Mouse (Mus musculus) stomach, embryonic 15.5 days (tissue): ENCODE measurements at regions not wholly inside any gene's neighbourhood (a gene's known extent, or its start where the extent isn't known, plus 50 kb on each side); places are given as distances from the start of the nearest gene placed in this dataset.

Source experiments
- ATAC-seq: fragments of 200-750 bp; cut with Nextera tagmentation; 2 replicates; pipeline ENCODE4 v1.8.0; 2017; ENCODE audit warnings: low read depth, moderate number of reproducible peaks, moderate TSS enrichment; ENCODE audit not compliant: insufficient read depth, low FRiP score
- H3K27ac ChIP-seq: fragments of 300-500 bp; sonication (generic); 2 replicates; pipeline ENCODE4 v1.5.1; 2015; ENCODE audit warnings: mild to moderate bottlenecking, inconsistent platforms
- H3K27me3 ChIP-seq: fragments of 300-500 bp; sonication (generic); replicated peaks from 2 replicates; pipeline ENCODE4 v1.6.1; 2015; ENCODE audit warnings: inconsistent platforms
- H3K36me3 ChIP-seq: fragments of 300-500 bp; sonication (generic); 2 replicates; pipeline ENCODE4 v1.6.1; 2015; ENCODE audit warnings: inconsistent platforms
- H3K4me1 ChIP-seq: fragments of 300-500 bp; sonication (generic); 2 replicates; pipeline ENCODE4 v1.6.1; 2015; ENCODE audit warnings: inconsistent platforms
- H3K4me2 ChIP-seq: fragments of 300-500 bp; sonication (generic); 2 replicates; pipeline ENCODE4 v1.6.1; 2015; ENCODE audit warnings: mild to moderate bottlenecking, inconsistent platforms
- H3K4me3 ChIP-seq: fragments of 300-500 bp; sonication (generic); replicated peaks from 2 replicates; pipeline ENCODE4 v1.5.1; 2015; ENCODE audit warnings: inconsistent platforms
- H3K9ac ChIP-seq: fragments of 300-500 bp; sonication (generic); 2 replicates; pipeline ENCODE4 v1.6.1; 2015; ENCODE audit warnings: inconsistent platforms
- H3K9me3 ChIP-seq: fragments of 300-500 bp; sonication (generic); 2 replicates; pipeline ENCODE4 v1.6.1; 2016; ENCODE audit warnings: inconsistent platforms
- WGBS: fragments of 180-500 bp; shearing (Covaris S2); methylation state at CpG from one replicate; pipeline ENCODE4 v1.1.7; 2015; 5-methylcytosine and 5-hydroxymethylcytosine counted together

DNA sequence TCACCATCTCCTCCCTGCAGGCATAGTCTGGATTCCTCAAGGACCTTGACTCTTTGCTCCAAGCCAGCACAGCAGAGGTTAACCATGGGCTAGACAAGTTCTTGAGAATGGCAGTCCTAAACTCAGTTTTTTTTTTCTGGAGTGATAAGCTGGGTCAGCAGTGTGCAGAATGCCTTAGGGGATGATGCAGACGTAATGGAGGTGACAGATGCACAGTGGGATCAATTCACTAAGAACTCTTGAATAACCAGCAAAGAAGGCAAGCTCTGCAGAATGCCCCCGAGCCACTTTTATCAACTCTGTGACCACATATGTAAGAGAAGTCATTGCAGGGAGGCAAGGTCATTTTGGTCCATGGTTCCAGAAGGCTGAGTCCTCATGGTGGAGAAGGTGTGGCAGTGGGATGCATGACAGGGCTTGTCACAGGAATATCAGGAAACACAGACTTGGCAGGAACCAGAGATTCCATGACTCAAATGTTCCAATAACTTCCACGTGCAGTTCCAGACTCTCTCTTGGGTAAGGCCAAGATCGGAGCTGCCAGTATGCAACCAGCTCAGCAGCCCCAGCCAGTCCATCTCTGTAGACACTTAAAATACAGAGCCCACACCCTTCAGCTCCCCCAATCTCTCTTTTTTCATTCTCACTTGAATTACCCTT, 494.3 kb downstream of the Cdh26 start:
- no peaks in the 10 kb centered on the region for H3K36me3 ChIP-seq
- no peak overlapping the region for H3K27ac ChIP-seq
- no peak for ATAC-seq
- H3K4me2 ChIP-seq, result no peak overlapping the region
- no peaks in the 10 kb centered on the region for H3K9me3 ChIP-seq
- H3K4me1 ChIP-seq, result peaks cover 2% of the 10 kb centered on the region; the same call in 1 of the 2 replicates
- no peaks in the 10 kb centered on the region for H3K27me3 ChIP-seq
- no peak overlapping the region for H3K9ac ChIP-seq
- H3K4me3 ChIP-seq, result no peak overlapping the region
- 62% methylated on average over 4 of the region's 4 CpGs for WGBS

DNA sequence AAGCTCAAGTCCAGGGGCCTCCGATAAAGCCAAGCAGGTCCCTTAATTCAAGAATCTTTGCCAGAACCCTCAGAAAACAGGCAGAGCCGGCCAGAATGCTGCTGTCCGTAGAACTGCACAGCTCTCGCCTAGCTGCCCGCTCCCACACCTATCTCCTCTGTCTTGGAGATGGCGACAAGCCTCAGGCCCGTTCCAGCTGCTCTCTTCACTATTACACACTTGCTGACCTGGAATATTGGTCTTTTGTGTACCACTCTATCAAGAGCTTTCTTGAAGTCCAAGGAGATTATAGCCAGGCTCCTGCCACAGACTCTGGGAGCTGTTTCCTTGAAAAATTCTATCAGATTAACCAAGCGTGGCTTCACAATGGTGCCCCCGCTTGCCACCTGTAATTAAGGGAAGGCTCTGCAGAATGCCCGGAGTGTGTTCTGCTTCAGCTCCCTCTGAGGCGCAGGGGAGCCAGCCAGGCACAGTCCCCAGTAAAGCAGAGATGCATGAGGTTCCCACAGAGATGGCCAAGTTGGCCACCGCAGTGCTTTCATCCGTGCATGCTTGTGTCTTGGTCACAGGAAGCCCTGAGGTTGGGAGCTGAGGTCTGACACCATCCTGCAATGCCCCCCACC, 496.8 kb downstream of the Cdh26 start:
- Histone ChIP-seq H3K4me3 (no peak overlapping the region), H3K4me2 (no peak overlapping the region), H3K27ac (no peak overlapping the region), H3K36me3 (no peaks in the 10 kb centered on the region), H3K9ac (no peak overlapping the region), H3K27me3 (no peaks in the 10 kb centered on the region), H3K9me3 (no peaks in the 10 kb centered on the region), H3K4me1 (peaks cover 2% of the 10 kb centered on the region; the same call in 1 of the 2 replicates)
- no peak for ATAC-seq
- 77% methylated on average over 13 of the region's 13 CpGs for WGBS

DNA sequence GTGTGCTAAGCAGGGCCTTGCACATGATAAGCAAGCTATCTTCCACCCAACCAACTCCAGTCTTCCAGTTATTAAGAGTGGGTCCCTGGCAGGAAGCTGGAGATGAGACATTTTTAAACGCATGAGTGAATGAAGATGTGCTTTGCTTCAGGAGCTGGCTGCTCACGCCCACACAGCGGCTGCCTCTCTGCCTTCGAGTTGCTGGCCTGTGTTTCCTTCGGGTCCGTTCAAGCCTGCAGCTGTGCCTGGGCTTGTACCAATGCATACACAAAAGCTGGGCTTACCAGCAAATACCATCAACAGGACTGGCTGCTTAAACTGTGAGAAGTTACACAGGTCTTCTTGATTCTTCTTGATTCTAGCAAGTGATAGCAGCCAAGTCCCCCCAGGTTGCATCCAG, 498.7 kb downstream of the Cdh26 start:
- Histone ChIP-seq H3K4me1 (no peaks in the 10 kb centered on the region), H3K9me3 (no peaks in the 10 kb centered on the region), H3K27me3 (no peaks in the 10 kb centered on the region), H3K4me2 (no peak overlapping the region), H3K27ac (no peak overlapping the region), H3K4me3 (no peak overlapping the region), H3K9ac (no peak overlapping the region), H3K36me3 (no peaks in the 10 kb centered on the region)
- WGBS, result 68% methylated on average over 6 of the region's 6 CpGs
- ATAC-seq, result no peak

DNA sequence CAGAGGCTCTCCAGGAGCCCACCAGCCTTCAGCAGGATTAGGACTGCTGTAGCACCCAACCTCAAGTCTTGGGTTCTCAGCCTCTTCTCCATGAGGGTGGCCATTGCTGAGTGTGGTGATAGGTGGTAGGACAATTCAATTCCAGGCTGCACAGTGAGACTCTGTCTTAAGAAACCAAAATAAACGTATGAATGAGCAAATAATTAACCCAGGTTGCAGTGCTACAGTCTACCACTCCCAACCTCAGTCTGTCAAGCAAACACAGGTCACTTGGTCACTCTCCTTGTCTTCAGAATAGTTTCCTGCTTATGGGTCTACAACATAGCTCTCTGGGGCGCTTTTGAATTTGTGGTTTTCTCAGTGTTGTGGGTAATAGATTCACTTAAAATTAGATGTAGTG, 499.8 kb downstream of the Cdh26 start:
- H3K4me2 ChIP-seq, result no peak overlapping the region
- no peak overlapping the region for H3K27ac ChIP-seq
- 59% methylated on average over 2 of the region's 2 CpGs for WGBS
- H3K9ac ChIP-seq, result no peak overlapping the region
- H3K27me3 ChIP-seq, result no peaks in the 10 kb centered on the region
- ATAC-seq, result peak; percentile 43
- no peaks in the 10 kb centered on the region for H3K4me1 ChIP-seq
- no peak overlapping the region for H3K4me3 ChIP-seq
- H3K36me3 ChIP-seq, result no peaks in the 10 kb centered on the region
- no peaks in the 10 kb centered on the region for H3K9me3 ChIP-seq

DNA sequence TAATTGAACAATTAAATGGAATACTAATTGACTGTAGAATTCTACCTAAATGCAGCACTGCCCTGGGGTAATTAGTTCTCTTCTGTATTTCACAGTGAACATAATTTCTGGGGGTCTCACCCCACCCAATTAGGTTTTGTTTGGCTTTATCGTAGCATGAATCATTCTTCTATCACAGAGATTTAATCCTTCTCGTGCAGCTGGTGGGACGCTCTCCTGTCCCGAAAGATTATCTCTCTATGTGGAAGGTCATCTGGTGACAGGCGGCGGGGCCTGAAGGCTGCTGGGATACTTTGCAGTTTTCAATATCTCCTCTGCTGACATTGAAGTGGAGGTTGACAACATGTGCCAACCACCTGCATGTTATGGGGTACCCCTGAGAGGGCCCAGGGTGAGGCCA, 493.8 kb upstream of the Cdh4 start:
- no peak overlapping the region for H3K4me3 ChIP-seq
- ATAC-seq, result no peak

DNA sequence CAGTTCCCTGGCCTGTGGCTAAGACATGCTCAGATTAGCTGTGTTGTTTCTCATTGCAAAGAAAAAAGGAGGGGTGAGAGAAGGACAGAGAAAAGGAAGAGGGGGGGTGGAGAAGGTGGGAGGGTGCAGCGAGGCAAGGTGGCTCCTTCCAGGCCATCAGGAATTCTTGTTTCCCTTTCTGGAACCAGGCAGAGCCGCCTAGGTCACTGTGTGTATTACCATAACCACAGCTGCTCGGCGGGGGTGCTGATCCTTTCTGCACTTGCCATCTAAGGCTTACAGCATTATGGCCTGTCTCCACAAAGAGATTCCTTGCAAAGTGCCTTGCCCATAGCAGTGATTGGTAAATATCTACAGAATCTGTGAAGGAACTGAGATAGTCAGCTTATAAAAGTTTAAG, 493.1 kb upstream of the Cdh4 start:
- WGBS, result 48% methylated on average over 4 of the region's 4 CpGs
- ATAC-seq, result no peak
- Histone ChIP-seq H3K4me3 (no peak overlapping the region), H3K9ac (no peak overlapping the region), H3K27ac (no peak overlapping the region), H3K36me3 (no peaks in the 10 kb centered on the region), H3K27me3 (no peaks in the 10 kb centered on the region), H3K4me1 (no peaks in the 10 kb centered on the region), H3K9me3 (no peaks in the 10 kb centered on the region), H3K4me2 (no peak overlapping the region)

More for the DNA sequence above, 493.8 kb upstream of the Cdh4 start:
- 69% methylated on average over 6 of the region's 6 CpGs for WGBS
- no peaks in the 10 kb centered on the region for H3K4me1 ChIP-seq
- no peak overlapping the region for H3K9ac ChIP-seq
- H3K36me3 ChIP-seq, result no peaks in the 10 kb centered on the region
- H3K4me2 ChIP-seq, result no peak overlapping the region
- no peaks in the 10 kb centered on the region for H3K27me3 ChIP-seq
- H3K27ac ChIP-seq, result no peak overlapping the region
- no peaks in the 10 kb centered on the region for H3K9me3 ChIP-seq

DNA sequence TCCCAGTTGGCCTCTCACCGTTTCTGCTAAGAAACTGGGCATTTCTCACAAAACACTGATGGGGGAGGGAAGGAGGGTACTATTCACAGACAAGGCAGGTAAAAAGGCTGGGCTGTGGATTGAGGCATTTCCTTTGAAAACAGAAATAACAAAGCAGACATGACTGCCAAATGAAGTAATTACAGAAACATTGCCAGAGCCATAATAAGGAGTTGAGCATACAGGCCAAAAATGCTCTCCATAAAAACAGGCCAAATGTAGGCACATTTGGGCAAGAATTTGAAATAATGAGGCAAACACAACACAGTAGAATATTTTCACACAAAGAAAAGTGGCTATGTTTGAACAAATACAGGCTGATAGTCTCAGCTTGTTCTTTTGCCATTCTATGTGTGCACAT, 491.9 kb upstream of the Cdh4 start:
- 10% methylated on average over 1 of the region's 1 CpGs for WGBS
- ATAC-seq, result no peak

DNA sequence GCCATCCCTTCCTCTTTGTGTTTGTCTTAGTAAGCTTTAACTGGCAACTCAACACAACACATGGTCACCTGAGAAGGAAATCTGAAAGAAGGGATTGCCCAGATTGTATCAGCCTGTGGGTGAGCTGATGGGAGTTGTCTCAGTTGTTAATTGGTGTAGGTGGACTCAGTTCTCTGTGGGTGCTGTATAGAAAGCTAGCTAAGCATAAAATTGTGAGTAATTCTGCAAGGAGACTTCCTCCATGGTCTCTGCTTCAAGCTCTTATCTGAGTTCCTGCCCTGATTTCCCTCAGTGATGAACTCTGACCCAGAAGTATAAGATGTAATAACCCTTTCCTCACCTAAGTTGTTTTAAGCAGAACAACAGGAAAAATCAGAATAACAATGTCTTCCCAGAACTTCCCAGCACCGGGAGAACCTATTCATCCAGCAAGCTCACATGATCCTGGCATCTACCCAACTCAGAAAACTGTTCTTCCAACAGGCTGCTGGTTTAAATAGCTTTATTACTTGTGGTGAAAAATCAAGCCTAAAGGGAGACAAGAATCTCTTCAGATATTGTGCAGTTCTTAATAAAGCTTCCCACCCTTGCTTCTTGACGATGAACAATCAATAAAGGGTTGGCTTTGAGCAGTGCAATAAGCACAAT, 487.7 kb upstream of the Cdh4 start:
- 56% methylated on average over 2 of the region's 2 CpGs for WGBS
- Histone ChIP-seq H3K4me1 (no peaks in the 10 kb centered on the region), H3K4me3 (no peak overlapping the region), H3K27ac (no peak overlapping the region), H3K9ac (no peak overlapping the region), H3K9me3 (no peaks in the 10 kb centered on the region), H3K27me3 (no peaks in the 10 kb centered on the region), H3K36me3 (no peaks in the 10 kb centered on the region), H3K4me2 (no peak overlapping the region)
- ATAC-seq, result no peak

More for the DNA sequence above, 491.9 kb upstream of the Cdh4 start:
- no peaks in the 10 kb centered on the region for H3K36me3 ChIP-seq
- no peaks in the 10 kb centered on the region for H3K9me3 ChIP-seq
- no peak overlapping the region for H3K4me2 ChIP-seq
- H3K4me1 ChIP-seq, result no peaks in the 10 kb centered on the region
- H3K27me3 ChIP-seq, result no peaks in the 10 kb centered on the region
- no peak overlapping the region for H3K4me3 ChIP-seq
- no peak overlapping the region for H3K27ac ChIP-seq
- H3K9ac ChIP-seq, result no peak overlapping the region

DNA sequence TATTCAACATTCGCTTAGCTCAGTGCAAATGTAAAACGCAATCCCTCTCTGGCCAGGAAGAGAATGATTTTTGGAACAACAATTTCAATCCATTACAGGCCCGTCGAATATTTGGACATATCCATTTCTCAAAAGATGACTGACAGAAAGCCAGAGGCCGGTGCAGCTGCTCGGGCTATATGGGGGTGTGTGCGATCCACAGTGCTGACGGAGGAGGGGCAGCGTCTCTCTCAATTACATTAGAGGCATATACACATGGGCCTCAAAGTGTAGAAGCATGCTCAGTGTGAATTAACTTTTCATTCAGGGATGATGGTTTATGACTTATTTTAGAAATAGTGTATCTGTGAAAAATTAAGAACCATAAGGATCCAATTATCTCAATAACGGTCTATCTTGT, 483.4 kb upstream of the Cdh4 start:
- Histone ChIP-seq H3K4me3 (no peak overlapping the region), H3K9me3 (no peaks in the 10 kb centered on the region), H3K9ac (no peak overlapping the region), H3K4me1 (no peaks in the 10 kb centered on the region), H3K27me3 (no peaks in the 10 kb centered on the region), H3K36me3 (no peaks in the 10 kb centered on the region), H3K4me2 (no peak overlapping the region), H3K27ac (no peak overlapping the region)
- ATAC-seq, result no peak
- WGBS, result 70% methylated on average over 10 of the region's 10 CpGs

DNA sequence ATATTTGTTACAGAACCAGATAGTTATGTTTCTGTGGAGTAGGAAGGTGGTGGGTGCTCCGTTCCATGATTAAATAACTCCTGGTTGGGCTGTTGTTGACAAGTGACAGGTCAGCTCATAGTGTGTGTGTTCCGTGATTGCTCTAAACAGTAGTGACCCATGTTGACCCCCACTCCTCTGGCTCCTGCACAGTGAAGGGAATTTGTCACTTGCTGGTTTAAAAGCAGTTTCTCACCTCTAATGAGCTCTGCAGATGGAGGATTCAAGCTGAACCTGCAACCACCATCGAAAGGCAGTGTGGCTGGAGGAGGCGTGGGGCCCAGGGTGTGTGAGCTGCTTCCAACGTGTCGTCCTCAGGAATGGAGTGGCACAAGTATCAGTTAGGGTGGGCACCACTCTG, 482.6 kb upstream of the Cdh4 start:
- Histone ChIP-seq H3K4me2 (no peak overlapping the region), H3K36me3 (no peaks in the 10 kb centered on the region), H3K9ac (no peak overlapping the region), H3K9me3 (no peaks in the 10 kb centered on the region), H3K4me1 (no peaks in the 10 kb centered on the region), H3K4me3 (no peak overlapping the region), H3K27me3 (no peaks in the 10 kb centered on the region), H3K27ac (no peak overlapping the region)
- ATAC-seq, result no peak
- 33% methylated on average over 6 of the region's 6 CpGs for WGBS

DNA sequence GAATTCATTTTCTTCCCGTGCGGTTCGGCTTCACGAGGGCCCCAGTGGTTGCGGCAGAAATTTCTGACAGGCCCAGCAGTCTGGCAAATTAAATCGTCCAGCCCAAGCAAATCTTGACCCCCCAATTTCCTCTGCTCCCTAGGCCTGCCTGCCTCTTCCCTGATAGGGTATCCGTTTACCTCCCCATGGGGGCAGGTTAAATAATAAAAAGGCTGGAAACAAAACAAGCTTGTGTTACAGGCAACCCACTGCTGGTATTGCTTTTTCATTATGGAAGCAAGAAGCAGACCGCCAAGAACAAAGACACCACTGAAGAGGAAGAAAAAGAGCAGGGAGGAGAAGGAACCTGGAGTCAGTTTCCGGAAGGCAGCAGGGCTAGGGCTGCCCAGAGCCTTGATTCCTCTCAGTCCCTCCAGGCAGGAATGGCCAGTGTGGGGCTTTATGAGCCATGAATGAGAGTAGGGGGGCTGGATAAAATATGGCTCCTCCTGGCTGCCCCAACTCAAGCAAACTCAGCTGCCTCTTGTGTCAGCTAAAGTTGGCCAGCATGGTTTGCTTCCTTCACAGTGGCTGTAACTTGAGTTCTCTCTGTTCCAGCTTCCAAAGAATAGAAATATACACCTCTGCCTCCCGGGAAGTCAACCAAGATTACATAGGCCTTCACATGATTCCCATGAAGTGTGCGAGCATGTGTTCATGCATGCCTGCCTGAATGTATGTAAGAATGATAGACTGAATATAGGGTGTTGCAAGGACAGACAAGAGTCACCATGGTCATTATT, 474.5 kb upstream of the Cdh4 start:
- Histone ChIP-seq H3K4me1 (no peaks in the 10 kb centered on the region), H3K4me2 (no peak overlapping the region), H3K27me3 (no peaks in the 10 kb centered on the region), H3K36me3 (no peaks in the 10 kb centered on the region), H3K9ac (no peak overlapping the region), H3K4me3 (no peak overlapping the region), H3K27ac (no peak overlapping the region), H3K9me3 (no peaks in the 10 kb centered on the region)
- ATAC-seq, result no peak
- WGBS, result 82% methylated on average over 11 of the region's 11 CpGs

DNA sequence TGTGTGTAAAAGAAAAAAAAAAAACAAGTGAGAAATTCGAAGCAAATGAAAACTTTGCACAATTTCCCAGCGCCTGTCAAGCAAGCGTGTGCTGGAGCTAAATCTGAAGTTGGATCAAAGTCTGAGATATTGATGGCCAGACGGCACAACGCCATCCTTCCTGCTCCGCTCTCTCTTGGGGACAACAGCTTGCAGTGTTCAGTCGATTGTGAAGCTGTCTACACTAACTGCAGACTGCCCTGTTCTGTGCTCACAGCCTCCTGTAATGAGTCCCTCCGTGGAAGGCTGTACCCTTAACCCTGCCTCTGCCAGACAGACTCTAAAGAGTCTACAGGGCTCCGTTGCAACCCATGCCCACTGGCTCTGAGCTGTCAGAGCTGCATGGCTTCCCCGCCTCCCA, 472.5 kb upstream of the Cdh4 start:
- Histone ChIP-seq H3K27me3 (no peaks in the 10 kb centered on the region), H3K9me3 (no peaks in the 10 kb centered on the region), H3K4me2 (no peak overlapping the region), H3K9ac (no peak overlapping the region), H3K27ac (no peak overlapping the region), H3K4me3 (no peak overlapping the region), H3K36me3 (no peaks in the 10 kb centered on the region), H3K4me1 (no peaks in the 10 kb centered on the region)
- ATAC-seq, result no peak
- WGBS, result 75% methylated on average over 10 of the region's 10 CpGs
